Mouse (Mus musculus): Measurements from ENCODE around the gene Plbd2. TPM values are rescaled to one million over a fixed set of nuclear protein-coding genes. Genes with fewer than 3 reads are reported as not detected.

The Plbd2 gene
- polyA plus RNA-seq, 1 experiment from 2014 or later: 35.1 TPM

GRCm38 (mm10) chr5:120477993-120478392 is 25.4 kb downstream of the Plbd2 start:
- Histone ChIP-seq H3K4me3 (ENCODE audit: low read depth, low read length) (no peak overlapping the region), H3K4me1 (replicated peaks; ENCODE audit: control insufficient read depth, insufficient read depth, low read length) (no peaks in the 10 kb centered on the region), H3K9me3 (ENCODE audit: control insufficient read depth, low read length) (no peaks in the 10 kb centered on the region), H3K4me2 (no peak overlapping the region), H3K27me3 (replicated peaks; ENCODE audit: control insufficient read depth, insufficient read depth, low read length) (peaks cover 20% of the 10 kb centered on the region), H3K36me3 (ENCODE audit: control insufficient read depth, insufficient read depth, low read length) (no peaks in the 10 kb centered on the region), H3K9ac (ENCODE audit: low read depth, low read length) (no peak overlapping the region), H3K27ac (ENCODE audit: low read depth, low read length) (no peak overlapping the region)
- WGBS: 85% methylated on average over 5 of the region's 5 CpGs
- DNase-seq (ENCODE audit: low spot score) (no peak), ATAC-seq (replicated peaks; ENCODE audit: low FRiP score) (no peak)

- H3K4me2 ChIP-seq: peak within 1 kb of the TSS; percentile 17; the same call in 1 of the 2 replicates
- H3K4me1 ChIP-seq (replicated peaks; ENCODE audit: control insufficient read depth, insufficient read depth, low read length): no peaks in the 10 kb centered on the region
- H3K4me3 ChIP-seq (ENCODE audit: low read depth, low read length): no peak within 1 kb of the TSS
- DNase-seq (ENCODE audit: low spot score) (no peak), ATAC-seq (replicated peaks; ENCODE audit: low FRiP score) (no peak)
- H3K27me3 ChIP-seq (replicated peaks; ENCODE audit: control insufficient read depth, insufficient read depth, low read length): peaks cover 20% of the 10 kb centered on the region
- no peaks in the 10 kb centered on the region for H3K36me3 ChIP-seq (ENCODE audit: control insufficient read depth, insufficient read depth, low read length)
- 23% methylated on average over 13 of the region's 13 CpGs for WGBS
- no peak within 1 kb of the TSS for H3K27ac ChIP-seq (ENCODE audit: low read depth, low read length)
- no peak within 1 kb of the TSS for H3K9ac ChIP-seq (ENCODE audit: low read depth, low read length)
- H3K9me3 ChIP-seq (ENCODE audit: control insufficient read depth, low read length): no peaks in the 10 kb centered on the region
Observed at GRCm38 (mm10) chr5:120476296-120476695, 27.1 kb downstream of the Plbd2 start, which contains the start of gene Sds. TSS of gene Sds (plus strand) at chr5:120476526.

GRCm38 (mm10) chr5:120475861-120476260 is 27.6 kb downstream of the Plbd2 start:
- 50% methylated on average over 8 of the region's 8 CpGs for WGBS
- no peak for ATAC-seq (replicated peaks; ENCODE audit: low FRiP score)

GRCm38 (mm10) chr5:120473361-120473760 is 30.1 kb downstream of the Plbd2 start:
- H3K27me3 ChIP-seq (replicated peaks; ENCODE audit: control insufficient read depth, insufficient read depth, low read length): peaks cover 17% of the 10 kb centered on the region; the same call in 1 of the 2 replicates
- H3K36me3 ChIP-seq (ENCODE audit: control insufficient read depth, insufficient read depth, low read length): no peaks in the 10 kb centered on the region
- H3K4me3 ChIP-seq (ENCODE audit: low read depth, low read length): no peak overlapping the region
- H3K27ac ChIP-seq (ENCODE audit: low read depth, low read length): no peak overlapping the region
- no peak overlapping the region for H3K9ac ChIP-seq (ENCODE audit: low read depth, low read length)
- no peaks in the 10 kb centered on the region for H3K9me3 ChIP-seq (ENCODE audit: control insufficient read depth, low read length)
- DNase-seq (ENCODE audit: low spot score) (no peak), ATAC-seq (replicated peaks; ENCODE audit: low FRiP score) (no peak)
- 87% methylated on average over 2 of the region's 2 CpGs for WGBS
- no peak overlapping the region for H3K4me2 ChIP-seq
- no peaks in the 10 kb centered on the region for H3K4me1 ChIP-seq (replicated peaks; ENCODE audit: control insufficient read depth, insufficient read depth, low read length)

More at GRCm38 (mm10) chr5:120475861-120476260, 27.6 kb downstream of the Plbd2 start:
- Histone ChIP-seq H3K9me3 (ENCODE audit: control insufficient read depth, low read length) (no peaks in the 10 kb centered on the region), H3K9ac (ENCODE audit: low read depth, low read length) (no peak overlapping the region), H3K27ac (ENCODE audit: low read depth, low read length) (no peak overlapping the region), H3K4me2 (peak overlapping the region; percentile 17; the same call in 1 of the 2 replicates), H3K4me1 (replicated peaks; ENCODE audit: control insufficient read depth, insufficient read depth, low read length) (no peaks in the 10 kb centered on the region), H3K27me3 (replicated peaks; ENCODE audit: control insufficient read depth, insufficient read depth, low read length) (peaks cover 20% of the 10 kb centered on the region), H3K36me3 (ENCODE audit: control insufficient read depth, insufficient read depth, low read length) (no peaks in the 10 kb centered on the region), H3K4me3 (ENCODE audit: low read depth, low read length) (no peak overlapping the region)
- no peak for DNase-seq (ENCODE audit: low spot score)

GRCm38 (mm10) chr5:120472770-120473169 is 30.7 kb downstream of the Plbd2 start, which contains the start of gene Sdsl:
TSS of gene Sdsl (minus strand) at chr5:120472810.
- no peak within 1 kb of the TSS for H3K4me2 ChIP-seq
- ATAC-seq (replicated peaks; ENCODE audit: low FRiP score) (no peak), DNase-seq (ENCODE audit: low spot score) (no peak)
- H3K4me3 ChIP-seq (ENCODE audit: low read depth, low read length): no peak within 1 kb of the TSS
- no peaks in the 10 kb centered on the region for H3K4me1 ChIP-seq (replicated peaks; ENCODE audit: control insufficient read depth, insufficient read depth, low read length)
- peaks cover 17% of the 10 kb centered on the region; the same call in 1 of the 2 replicates for H3K27me3 ChIP-seq (replicated peaks; ENCODE audit: control insufficient read depth, insufficient read depth, low read length)
- H3K9me3 ChIP-seq (ENCODE audit: control insufficient read depth, low read length): no peaks in the 10 kb centered on the region
- H3K9ac ChIP-seq (ENCODE audit: low read depth, low read length): no peak within 1 kb of the TSS
- H3K27ac ChIP-seq (ENCODE audit: low read depth, low read length): no peak within 1 kb of the TSS
- H3K36me3 ChIP-seq (ENCODE audit: control insufficient read depth, insufficient read depth, low read length): no peaks in the 10 kb centered on the region
- 65% methylated on average over 8 of the region's 8 CpGs for WGBS

- Histone ChIP-seq H3K4me3 (ENCODE audit: low read depth, low read length) (no peak overlapping the region), H3K9me3 (ENCODE audit: control insufficient read depth, low read length) (no peaks in the 10 kb centered on the region), H3K4me1 (replicated peaks; ENCODE audit: control insufficient read depth, insufficient read depth, low read length) (no peaks in the 10 kb centered on the region), H3K27ac (ENCODE audit: low read depth, low read length) (no peak overlapping the region), H3K4me2 (no peak overlapping the region), H3K27me3 (replicated peaks; ENCODE audit: control insufficient read depth, insufficient read depth, low read length) (peaks cover 10% of the 10 kb centered on the region; the same call in 1 of the 2 replicates), H3K36me3 (ENCODE audit: control insufficient read depth, insufficient read depth, low read length) (no peaks in the 10 kb centered on the region), H3K9ac (ENCODE audit: low read depth, low read length) (no peak overlapping the region)
- ATAC-seq (replicated peaks; ENCODE audit: low FRiP score): no peak
- WGBS: 46% methylated on average over 4 of the region's 4 CpGs
- no peak for DNase-seq (ENCODE audit: low spot score)
Observed at GRCm38 (mm10) chr5:120471538-120471937, 31.9 kb downstream of the Plbd2 start.

- ATAC-seq (replicated peaks; ENCODE audit: low FRiP score) (no peak), DNase-seq (ENCODE audit: low spot score) (no peak)
- H3K4me3 ChIP-seq (ENCODE audit: low read depth, low read length): no peak overlapping the region
- no peak overlapping the region for H3K27ac ChIP-seq (ENCODE audit: low read depth, low read length)
- H3K27me3 ChIP-seq (replicated peaks; ENCODE audit: control insufficient read depth, insufficient read depth, low read length): no peaks in the 10 kb centered on the region
- no peaks in the 10 kb centered on the region for H3K36me3 ChIP-seq (ENCODE audit: control insufficient read depth, insufficient read depth, low read length)
- 71% methylated on average over 6 of the region's 6 CpGs for WGBS
- H3K9me3 ChIP-seq (ENCODE audit: control insufficient read depth, low read length): peaks cover 3% of the 10 kb centered on the region
- H3K9ac ChIP-seq (ENCODE audit: low read depth, low read length): no peak overlapping the region
- no peaks in the 10 kb centered on the region for H3K4me1 ChIP-seq (replicated peaks; ENCODE audit: control insufficient read depth, insufficient read depth, low read length)
- no peak overlapping the region for H3K4me2 ChIP-seq
Observed at GRCm38 (mm10) chr5:120468830-120469229, 34.6 kb downstream of the Plbd2 start.

- no peak overlapping the region for H3K4me3 ChIP-seq (ENCODE audit: low read depth, low read length)
- no peak overlapping the region for H3K27ac ChIP-seq (ENCODE audit: low read depth, low read length)
- H3K36me3 ChIP-seq (ENCODE audit: control insufficient read depth, insufficient read depth, low read length): no peaks in the 10 kb centered on the region
- ATAC-seq (replicated peaks; ENCODE audit: low FRiP score) (no peak), DNase-seq (ENCODE audit: low spot score) (no peak)
- H3K9ac ChIP-seq (ENCODE audit: low read depth, low read length): no peak overlapping the region
- H3K4me1 ChIP-seq (replicated peaks; ENCODE audit: control insufficient read depth, insufficient read depth, low read length): no peaks in the 10 kb centered on the region
- H3K27me3 ChIP-seq (replicated peaks; ENCODE audit: control insufficient read depth, insufficient read depth, low read length): peaks cover under 1% of the 10 kb centered on the region
- peaks cover 3% of the 10 kb centered on the region for H3K9me3 ChIP-seq (ENCODE audit: control insufficient read depth, low read length)
- H3K4me2 ChIP-seq: no peak overlapping the region
- 65% methylated on average over 5 of the region's 5 CpGs for WGBS
Observed at GRCm38 (mm10) chr5:120468336-120468735, 35.1 kb downstream of the Plbd2 start.

GRCm38 (mm10) chr5:120467026-120467425 is 36.4 kb downstream of the Plbd2 start:
- Histone ChIP-seq H3K9me3 (ENCODE audit: control insufficient read depth, low read length) (peaks cover 3% of the 10 kb centered on the region), H3K27me3 (replicated peaks; ENCODE audit: control insufficient read depth, insufficient read depth, low read length) (peaks cover 7% of the 10 kb centered on the region), H3K4me1 (replicated peaks; ENCODE audit: control insufficient read depth, insufficient read depth, low read length) (no peaks in the 10 kb centered on the region), H3K9ac (ENCODE audit: low read depth, low read length) (no peak overlapping the region), H3K36me3 (ENCODE audit: control insufficient read depth, insufficient read depth, low read length) (no peaks in the 10 kb centered on the region), H3K4me2 (0 out of 2 replicates have a peak overlapping the region, but pooled peaks have one; percentile 15), H3K27ac (ENCODE audit: low read depth, low read length) (no peak overlapping the region), H3K4me3 (ENCODE audit: low read depth, low read length) (no peak overlapping the region)
- DNase-seq (ENCODE audit: low spot score) (no peak), ATAC-seq (replicated peaks; ENCODE audit: low FRiP score) (no peak; the same call in 1 of the 2 replicates)
- 16% methylated on average over 4 of the region's 4 CpGs for WGBS

All from liver, embryonic 11.5 days (tissue).